ENCODE assay signal across 24 mouse cellular contexts in genomic region chr8:126949527-126949926, GRCm38 (mm10). TPM values are rescaled to one million over a fixed set of nuclear protein-coding genes. Genes with fewer than 3 reads are reported as not detected.
DNase-seq lines count a peak whose midpoint lies in the region; ATAC-seq and TF ChIP-seq lines count a peak whose summit lies in the region.
"Had no signal": no experiment of that assay in that cellular context is flagged by ENCODE, and none has a peak within 500 bp of the region (broad histone marks: within the 10 kb centered on the region; RNA-seq: fewer than 3 reads in every experiment).

No protein-coding gene starts in this region.

- no peak overlapping the region for H3K4me3 ChIP-seq in heart, postnatal 0 days (ENCODE audit: low read depth, low read length)
- no peak overlapping the region for H3K4me3 ChIP-seq in layer of hippocampus, adult 2 months
- H3K4me3 ChIP-seq: embryonic facial prominence, embryonic 10.5 days; heart, embryonic 12.5 days; kidney, embryonic 15.5 days; limb, embryonic 10.5 days; liver, embryonic 13.5 days; stomach, embryonic 15.5 days had no signal

- no peak for DNase-seq in heart, postnatal 0 days (ENCODE audit: low spot score)
- DNase-seq in heart, adult 8-10 months (ENCODE audit: low spot score) = no peak
- no peak for DNase-seq in layer of hippocampus, adult 2 months (ENCODE audit: low spot score in 2 of 2)
- DNase-seq in layer of hippocampus, postnatal 36 days = no peak
- peak; percentile 52 for DNase-seq in 416B (ENCODE audit: low read depth)
- DNase-seq in ES-CJ7 (ENCODE audit: low read depth, low spot score) = peak; percentile 72
- no peak for DNase-seq in left cerebral cortex, adult 18-20 months (ENCODE audit: low spot score in 2 of 2)
- no peak for DNase-seq in ovary, postnatal 10 days (ENCODE audit: low spot score)
- DNase-seq: adrenal gland, adult 2 months; B cell, adult 2 months; cerebellum, adult 11 months; cerebellum, adult 9-11 months; heart, postnatal 14 days; liver, embryonic 13.5 days; lung, postnatal 14 days; right cerebral cortex, adult 18-20 months; right cerebral cortex, postnatal 4 days; thymus, adult 2 months had no signal

- no peaks in the 10 kb centered on the region for H3K9me3 ChIP-seq in heart, postnatal 0 days (replicated peaks; ENCODE audit: control insufficient read depth, low read length)
- H3K9me3 ChIP-seq: embryonic facial prominence, embryonic 10.5 days; heart, embryonic 12.5 days; kidney, embryonic 15.5 days; limb, embryonic 10.5 days; liver, embryonic 13.5 days; stomach, embryonic 15.5 days had no signal

- H3K4me1 ChIP-seq in heart, postnatal 0 days (ENCODE audit: control insufficient read depth, insufficient read depth) = no peaks in the 10 kb centered on the region; the same call in 1 of the 2 replicates

- no peaks in the 10 kb centered on the region for H3K27me3 ChIP-seq in heart, postnatal 0 days (ENCODE audit: control insufficient read depth, insufficient read depth, low read length)
- H3K27me3 ChIP-seq: heart, embryonic 12.5 days; kidney, embryonic 15.5 days; liver, embryonic 13.5 days; stomach, embryonic 15.5 days had no signal

- ATAC-seq in heart, postnatal 0 days (ENCODE audit: insufficient read depth, low read depth) = no peak

- no peak for TF ChIP-seq EP300 in heart, postnatal 0 days (IDR thresholded peaks at IDR 0.05; ENCODE audit: low read depth)

- H3K4me2 ChIP-seq in heart, postnatal 0 days (ENCODE audit: low read depth, low read length) = no peak overlapping the region
- H3K4me2 ChIP-seq: heart, embryonic 12.5 days; kidney, embryonic 15.5 days; liver, embryonic 13.5 days; midbrain, embryonic 11.5 days; stomach, embryonic 15.5 days had no signal

- H3K36me3 ChIP-seq in heart, postnatal 0 days (replicated peaks; ENCODE audit: control insufficient read depth, insufficient read depth, low read length) = peaks cover 43% of the 10 kb centered on the region

- WGBS in heart, postnatal 0 days = 65% methylated on average over 2 of the region's 2 CpGs

- H3K9ac ChIP-seq in heart, postnatal 0 days (replicated peaks; ENCODE audit: low read depth, low read length) = no peak overlapping the region
- H3K9ac ChIP-seq: heart, embryonic 12.5 days; kidney, embryonic 15.5 days; liver, embryonic 13.5 days; stomach, embryonic 15.5 days had no signal

- H3K27ac ChIP-seq in heart, postnatal 0 days (ENCODE audit: low read depth) = no peak overlapping the region
- H3K27ac ChIP-seq in layer of hippocampus, adult 2 months = no peak overlapping the region
- H3K27ac ChIP-seq: embryonic facial prominence, embryonic 10.5 days; kidney, embryonic 15.5 days; limb, embryonic 10.5 days; liver, embryonic 13.5 days; stomach, embryonic 15.5 days had no signal

- peak; percentile 18; the same call in 1 of the 2 replicates for TF ChIP-seq CTCF in heart, postnatal 0 days (IDR thresholded peaks at IDR 0.05; ENCODE audit: low read depth)
- peak; percentile 16; the same call in 1 of the 2 replicates for TF ChIP-seq CTCF in layer of hippocampus, adult 2 months (conservative IDR thresholded peaks at IDR 0.05)

RNA-seq across cellular contexts. Expression of gene Tomm20, which starts 3.9 kb away (rescaled TPM):
- total RNA-seq in heart, postnatal 0 days (2014; rRNA removed; ENCODE audit: low replicate concordance) = 52.6 and 65.3 TPM in 2 replicates
- 203 and 213 TPM in 2 replicates for polyA plus RNA-seq in heart, postnatal 0 days (2015; fragmentation: Nextera tagmentation; extraction: Ambion mirVana)
- 100 to 1,000 TPM in 1 of 4 experiments, 10 to 100 TPM in 3; 82.0 to 104 (median 91.0) TPM for total RNA-seq in heart, adult 8-10 months (2022)
- total RNA-seq in layer of hippocampus, adult 2 months (2021) = 100 to 1,000 TPM; 209 to 214 TPM
- 100 to 1,000 TPM; 206 to 209 TPM for total RNA-seq in layer of hippocampus, postnatal 36 days (2021)
- total RNA-seq in left cerebral cortex, adult 18-20 months (2021) = 100 to 1,000 TPM; 215 to 218 TPM

RNA-seq across cellular contexts. Expression of gene Rbm34, which starts 21.3 kb away (rescaled TPM):
- total RNA-seq in heart, postnatal 0 days (2014; rRNA removed; ENCODE audit: low replicate concordance) = 1.3 and 3.9 TPM in 2 replicates
- 8.0 and 8.8 TPM in 2 replicates for polyA plus RNA-seq in heart, postnatal 0 days (2015; fragmentation: Nextera tagmentation; extraction: Ambion mirVana)
- total RNA-seq in heart, adult 8-10 months (2022) = 1 to 10 TPM; 2.7 to 4.1 (median 3.2) TPM
- total RNA-seq in layer of hippocampus, adult 2 months (2021) = 10 to 100 TPM; 12.1 to 12.9 TPM
- 10 to 100 TPM; 10.7 to 12.4 TPM for total RNA-seq in layer of hippocampus, postnatal 36 days (2021)
- total RNA-seq in left cerebral cortex, adult 18-20 months (2021) = 10 to 100 TPM; 12.5 to 14.7 TPM

Comparison
In these comparisons a context has a peak if more than half of its experiments do, and no peak if none do; other contexts are left out.
1. DNase-seq: peak in 416B (single experiment) and ES-CJ7 (single experiment); none in heart, postnatal 0 days (single experiment), heart, adult 8-10 months (single experiment), layer of hippocampus, adult 2 months (0 of 2), layer of hippocampus, postnatal 36 days (0 of 2), left cerebral cortex, adult 18-20 months (0 of 2) and ovary, postnatal 10 days (single experiment).